Mouse (Mus musculus): Measurements from ENCODE around the gene Mrpl11. TPM values are rescaled to one million over a fixed set of nuclear protein-coding genes. Genes with fewer than 3 reads are reported as not detected.
"Not testable (repeated sequence)": the region's sequence is repeated elsewhere in the genome, so short reads cannot be mapped to it uniquely, and the experiment has no call there.

The Mrpl11 gene
- polyA plus RNA-seq (2017; shearing (Covaris generic)), result 10 to 100 TPM; 76.1 to 89.6 (median 87.7) TPM

DNA sequence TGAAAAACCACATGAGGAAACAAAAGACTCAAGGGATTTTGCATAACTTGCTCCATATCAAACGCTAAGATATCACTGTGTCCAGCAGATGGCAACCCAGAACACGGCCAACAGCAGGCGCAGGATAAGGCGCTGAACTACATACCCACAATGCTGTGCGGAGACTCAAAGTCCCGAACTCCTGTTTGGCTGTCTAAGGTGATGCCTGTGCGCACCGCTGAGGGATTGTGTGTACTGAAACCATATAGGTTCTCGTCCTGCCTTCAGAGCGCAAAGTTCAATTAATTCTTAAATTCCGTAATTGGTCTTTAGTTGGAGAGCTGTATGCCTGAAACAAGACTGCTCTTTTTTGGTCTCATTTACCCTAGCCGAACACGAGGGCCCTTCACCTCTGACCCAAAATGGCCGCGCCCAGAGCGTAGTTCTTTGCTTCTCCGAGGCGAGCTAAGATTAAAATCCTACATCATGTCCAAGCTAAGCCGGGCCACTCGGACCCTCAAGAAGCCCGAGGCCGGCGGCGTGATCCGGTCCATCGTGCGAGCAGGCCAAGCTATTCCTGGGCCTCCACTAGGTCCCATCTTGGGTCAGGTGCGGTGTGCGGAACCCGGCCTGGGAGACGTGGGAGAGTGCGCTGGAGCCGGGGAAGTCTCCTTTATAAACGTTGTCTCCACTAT is at the start of gene Mrpl11:
TSS of gene Mrpl11 (plus strand) at position 220 of the 674 bp plus-strand sequence.
- ATAC-seq, result peak; percentile 98

DNA sequence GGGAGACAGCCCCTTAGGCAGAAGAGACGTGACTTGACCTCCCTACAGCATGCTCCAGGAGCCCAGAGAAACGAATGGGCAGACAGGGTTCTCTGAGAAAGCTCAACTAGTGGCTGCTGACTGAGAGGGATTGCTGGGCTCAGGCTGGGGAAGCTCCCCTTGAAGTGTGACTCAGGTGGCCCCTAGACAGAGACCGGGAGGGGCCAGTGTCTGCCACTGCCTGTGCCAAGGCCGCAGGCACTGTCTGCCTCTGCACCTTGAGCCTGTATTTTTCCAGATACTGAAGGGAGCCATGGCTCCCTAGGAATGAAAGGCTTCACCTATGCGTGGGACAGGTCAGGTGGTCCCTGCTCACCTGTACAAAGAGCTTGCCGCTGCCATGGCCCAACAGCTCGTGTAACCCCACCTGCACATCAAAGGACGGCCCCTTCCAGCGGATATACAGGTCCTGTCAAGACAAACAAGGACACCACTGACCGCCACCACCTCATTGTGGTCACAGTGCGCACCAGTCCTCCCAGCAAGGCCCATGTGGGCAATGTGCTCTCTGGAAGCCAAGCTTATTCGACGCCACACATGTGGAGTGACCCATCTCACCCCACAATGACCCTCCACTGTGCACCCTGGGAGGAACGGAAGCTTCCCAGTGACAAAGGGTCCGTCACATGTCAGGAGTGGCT is 45.9 kb upstream of the Mrpl11 start:
- no peak for ATAC-seq

DNA sequence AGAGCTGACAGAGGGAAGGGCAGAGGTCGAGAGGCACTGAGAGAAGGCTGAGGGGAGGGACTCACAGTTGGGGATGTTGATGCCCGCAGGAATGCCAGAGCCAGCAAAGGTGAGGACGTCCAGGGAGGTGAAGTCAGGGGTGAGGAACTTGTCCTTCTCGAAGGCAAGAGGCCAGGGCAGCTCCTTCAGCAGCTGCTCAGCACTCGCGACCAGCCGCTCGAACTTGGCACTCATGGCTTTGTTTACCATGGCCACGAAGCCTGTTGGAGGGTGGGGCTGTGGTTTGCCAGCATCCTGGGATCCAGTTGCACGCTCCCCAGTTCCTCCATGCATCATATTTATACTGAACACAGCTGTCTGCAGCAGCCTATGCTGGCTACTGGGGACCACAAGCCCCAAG is 45.1 kb upstream of the Mrpl11 start:
- ATAC-seq, result no peak

DNA sequence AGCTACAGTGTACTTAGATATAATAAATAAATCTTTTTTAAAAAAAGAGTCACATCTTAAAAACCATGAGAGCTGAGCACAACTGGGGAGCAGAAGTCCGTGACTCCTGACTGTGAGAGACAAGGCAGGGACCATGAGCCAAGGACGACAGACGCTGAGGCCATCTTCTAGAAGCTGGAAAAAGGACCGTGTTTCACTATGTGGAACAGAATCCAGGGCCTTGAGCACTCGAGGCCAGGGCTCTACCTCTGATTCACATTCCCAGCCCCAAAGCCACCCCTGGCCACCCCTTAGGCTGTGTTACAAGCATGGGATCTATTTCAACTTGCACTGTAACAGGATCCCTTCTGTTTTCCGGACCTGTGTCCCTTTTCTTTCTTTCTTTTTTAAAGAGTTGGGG is 42.3 kb upstream of the Mrpl11 start:
- no peak for ATAC-seq

DNA sequence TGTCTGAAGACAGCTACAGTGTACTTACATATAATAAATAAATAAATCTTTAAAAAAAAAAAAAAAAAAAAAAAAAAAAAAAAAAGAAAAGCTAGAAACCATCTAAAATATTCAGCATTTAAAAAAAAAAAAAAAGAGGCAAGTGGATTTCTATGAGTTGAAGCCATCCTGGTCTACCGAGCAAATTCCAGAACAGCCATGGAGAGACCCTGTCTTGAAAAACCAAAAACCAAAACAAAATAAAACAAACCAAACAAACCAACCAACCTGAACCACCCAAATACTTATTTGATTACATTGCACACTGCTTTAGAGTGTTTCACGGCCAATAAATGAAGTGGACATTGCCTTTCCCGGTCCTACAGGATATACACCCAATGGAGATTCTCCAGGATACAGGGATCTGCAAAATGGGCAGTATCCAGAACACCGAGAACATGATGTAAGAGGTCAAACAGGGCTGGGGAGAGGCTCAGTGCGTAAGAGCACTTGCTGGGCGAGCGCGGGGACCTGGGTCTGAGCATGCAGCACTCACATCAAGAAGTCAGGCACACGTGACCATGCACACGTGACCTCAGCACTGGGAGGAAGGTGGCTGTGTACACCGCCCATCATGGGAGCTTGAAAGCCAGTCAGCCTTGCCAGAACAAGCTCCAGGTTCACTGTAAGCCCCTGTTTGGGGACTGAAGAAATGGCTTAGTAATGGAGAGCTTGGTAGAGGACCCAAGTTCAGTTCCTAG is 36.7 kb upstream of the Mrpl11 start:
- ATAC-seq, result no peak

DNA sequence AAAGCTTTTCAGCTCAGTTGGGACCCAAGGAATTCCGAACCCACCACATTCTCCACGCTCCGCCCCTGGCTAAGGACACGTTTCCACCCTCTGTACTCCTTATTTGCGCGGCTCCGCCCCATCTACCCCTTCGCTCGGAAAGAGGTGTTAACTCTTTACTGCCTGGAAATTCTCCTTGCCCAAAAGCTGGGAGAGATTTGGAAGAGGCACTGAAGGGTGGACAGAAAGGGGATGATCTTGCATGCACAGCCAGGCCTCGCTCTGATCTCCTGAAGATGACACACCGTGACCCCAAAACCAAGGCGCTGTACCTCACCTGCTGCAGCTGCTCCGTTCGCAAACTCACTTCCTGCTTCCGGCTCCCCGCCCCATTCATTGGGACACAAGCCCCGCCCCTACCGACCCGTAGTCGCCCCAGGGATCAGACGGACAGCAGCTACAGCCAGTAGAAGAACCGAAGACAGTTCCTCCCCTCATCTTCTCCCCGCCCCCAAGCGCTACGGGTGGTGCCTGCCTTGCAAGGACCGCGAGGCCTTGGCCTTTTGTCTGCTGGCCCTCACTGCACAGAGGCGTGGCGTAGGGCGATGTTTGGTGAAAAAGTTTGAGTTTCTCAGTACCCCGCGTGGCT is 33.9 kb upstream of the Mrpl11 start, which contains the start of gene Dpp3:
TSS of gene Dpp3 (minus strand) at position 384 of the 628 bp plus-strand sequence.
- ATAC-seq, result peak; percentile 100

DNA sequence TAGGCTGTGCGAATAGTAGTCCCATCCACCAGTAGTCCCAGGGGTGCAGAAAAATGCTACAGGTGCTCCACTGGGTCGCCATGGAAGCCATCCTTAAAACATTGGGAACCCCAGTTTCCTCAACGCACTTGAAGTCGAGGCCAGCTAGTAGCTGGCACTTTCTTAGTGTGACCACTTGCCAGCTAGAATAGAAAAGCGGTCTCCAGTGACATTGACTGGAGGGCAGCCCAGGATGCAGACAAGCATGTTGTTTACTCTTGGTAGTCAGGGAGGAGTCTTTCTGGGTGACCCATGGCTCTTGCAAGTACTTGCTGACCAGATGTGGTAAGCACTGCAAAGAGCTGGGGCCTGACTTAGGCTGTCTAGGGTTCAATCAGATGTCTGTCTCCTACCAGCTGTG is 33.2 kb upstream of the Mrpl11 start:
- no peak for ATAC-seq

DNA sequence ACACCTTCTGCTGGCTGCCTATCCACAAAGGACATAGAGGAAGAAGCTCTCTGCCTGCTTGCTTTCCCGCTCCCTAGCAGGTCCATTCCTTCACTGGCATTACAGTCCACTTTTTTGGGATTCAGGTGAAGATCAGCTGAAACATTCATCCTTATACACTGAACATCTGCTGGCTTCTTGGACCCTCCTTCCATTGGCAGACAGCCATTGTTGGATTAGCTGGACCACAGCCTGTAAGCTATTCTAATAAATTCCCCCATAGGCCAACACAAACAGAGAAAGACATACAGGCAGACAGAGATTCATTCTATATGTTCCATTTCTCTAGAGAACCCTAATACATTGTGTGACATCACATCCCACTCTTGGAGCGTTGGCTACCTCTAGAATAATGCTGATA is 25.1 kb upstream of the Mrpl11 start:
- no peak for ATAC-seq

DNA sequence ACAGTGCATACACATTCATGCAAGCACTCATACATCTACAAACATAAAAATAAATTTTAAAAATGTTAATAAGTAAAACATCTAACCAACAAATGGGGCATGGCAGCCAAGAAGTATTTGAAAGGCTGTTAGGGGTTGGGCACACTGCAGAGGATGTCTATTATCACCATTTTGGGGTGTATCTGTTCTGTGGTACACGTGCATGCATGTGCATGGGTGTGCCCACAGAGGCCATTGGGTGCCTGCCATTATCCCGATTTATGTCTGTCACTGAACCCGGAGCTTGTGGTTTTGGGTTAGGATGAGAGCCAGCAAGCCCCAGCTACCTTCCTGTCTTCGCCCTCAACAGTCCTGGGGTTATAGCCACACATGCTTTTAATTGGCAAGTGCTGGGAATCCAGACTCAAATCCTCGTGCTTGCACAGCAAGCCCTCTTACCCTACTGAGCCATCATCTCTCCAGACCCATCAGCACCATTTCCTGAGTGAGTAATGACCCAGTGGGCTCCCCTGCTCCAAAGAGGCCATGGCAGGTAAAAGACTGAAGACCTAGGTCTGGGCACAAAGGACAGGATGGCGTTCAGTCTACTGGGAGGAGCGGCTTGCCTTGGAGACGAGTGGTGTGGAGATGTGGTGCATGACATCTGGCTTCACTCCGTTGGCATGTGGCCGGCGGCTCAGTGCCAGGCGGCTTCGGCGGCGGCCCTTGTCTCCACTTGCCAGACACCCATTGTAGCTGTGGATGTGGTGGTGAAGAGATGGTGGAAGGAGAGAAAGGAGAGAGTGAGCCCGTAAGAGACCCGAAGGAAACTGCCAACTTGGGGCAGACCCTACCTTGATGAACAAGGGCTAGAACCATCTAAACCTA is 24.3 kb upstream of the Mrpl11 start:
- ATAC-seq, result no peak

DNA sequence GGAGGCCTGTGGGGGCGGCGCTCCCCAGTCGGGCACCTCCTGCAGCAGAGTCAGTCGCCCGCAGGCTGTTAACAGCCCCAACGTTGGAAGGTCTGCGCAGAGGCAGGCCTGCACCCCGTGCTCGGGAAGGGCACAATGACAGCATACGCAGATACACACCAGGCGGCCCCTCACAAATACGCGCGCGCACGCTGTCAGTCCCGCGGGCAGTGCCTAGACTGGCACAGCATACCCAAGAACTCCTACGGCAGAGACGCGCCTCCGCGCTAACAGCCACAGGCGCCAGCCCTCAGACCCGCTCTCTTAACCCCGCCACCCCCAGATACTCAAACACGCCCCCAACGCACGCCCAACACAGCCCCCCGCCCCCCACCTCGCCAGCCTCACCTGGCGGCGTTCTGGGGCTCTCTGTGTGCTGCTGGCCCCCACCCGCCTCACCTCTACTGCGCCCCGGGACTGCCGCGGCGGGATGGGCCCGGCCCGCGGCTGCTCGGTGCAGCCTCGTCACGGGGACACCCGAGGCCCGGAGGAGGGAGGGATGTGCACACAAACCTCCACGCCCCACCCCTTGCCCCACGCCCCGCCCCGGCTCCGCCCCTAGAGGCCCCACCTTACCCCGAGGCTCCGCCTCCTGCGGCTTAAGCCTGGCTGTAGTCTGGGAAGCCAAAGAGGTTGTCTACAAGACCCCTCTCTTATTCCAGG is 19.2 kb upstream of the Mrpl11 start, which contains the start of gene Peli3:
TSS of gene Peli3 (minus strand) at position 577 of the 702 bp plus-strand sequence.
- peak; percentile 74 for ATAC-seq

DNA sequence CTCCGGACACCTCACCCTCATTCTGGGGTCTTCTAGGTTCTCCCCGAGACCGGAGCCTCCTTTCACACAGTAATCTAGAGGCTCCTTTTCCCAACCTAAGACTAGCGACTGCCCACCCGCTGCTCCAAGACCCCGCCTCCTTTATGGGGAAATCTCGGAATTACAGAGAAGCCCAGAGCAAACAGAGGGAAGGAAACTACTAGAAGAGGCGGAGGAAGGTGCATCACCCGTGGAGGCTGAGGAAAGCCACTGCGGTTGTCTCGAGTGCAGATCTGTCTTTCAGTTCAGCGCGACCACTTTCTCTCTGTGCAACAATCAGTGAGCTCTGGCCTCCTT is 18.7 kb upstream of the Mrpl11 start:
- ATAC-seq, result no peak

DNA sequence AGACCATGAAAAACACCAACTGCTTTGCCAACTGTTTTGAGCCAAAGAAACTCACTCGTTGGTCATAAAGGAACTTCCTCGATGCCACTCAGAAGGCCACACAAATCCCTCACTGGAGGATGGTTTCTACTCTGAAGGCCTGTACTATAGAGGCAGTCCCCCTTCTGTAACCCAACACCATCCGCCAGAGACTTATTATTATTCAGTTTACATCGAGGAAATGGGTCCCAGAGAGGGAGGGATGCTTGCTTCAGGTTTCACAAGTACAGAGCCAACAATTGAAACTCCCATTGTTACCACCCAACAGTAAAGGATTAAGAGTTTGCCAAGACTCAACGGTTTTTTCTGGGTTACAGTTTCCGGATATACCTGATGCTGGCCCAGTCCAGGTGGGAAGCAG is 16.4 kb upstream of the Mrpl11 start:
- no peak for ATAC-seq

DNA sequence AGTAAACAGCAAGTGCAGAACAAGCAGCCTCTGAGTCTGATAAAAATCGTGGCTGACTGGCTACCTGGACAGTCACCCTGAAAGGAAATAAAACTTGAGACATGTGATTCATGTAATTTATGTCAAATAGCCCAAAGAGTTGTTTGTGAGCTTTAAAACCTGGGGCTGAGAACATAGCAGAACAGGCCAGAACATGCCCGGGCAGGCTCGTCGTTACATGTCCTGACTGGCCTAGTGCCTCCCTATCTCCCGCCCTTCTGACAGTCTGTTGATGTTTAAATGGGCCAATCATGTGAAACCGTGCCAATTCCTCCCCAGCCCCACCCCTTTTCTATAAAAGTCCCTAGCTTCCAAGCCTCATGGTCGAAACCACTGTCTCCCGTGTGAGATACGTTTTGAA is 13.3 kb upstream of the Mrpl11 start:
- not testable (repeated sequence) for ATAC-seq

DNA sequence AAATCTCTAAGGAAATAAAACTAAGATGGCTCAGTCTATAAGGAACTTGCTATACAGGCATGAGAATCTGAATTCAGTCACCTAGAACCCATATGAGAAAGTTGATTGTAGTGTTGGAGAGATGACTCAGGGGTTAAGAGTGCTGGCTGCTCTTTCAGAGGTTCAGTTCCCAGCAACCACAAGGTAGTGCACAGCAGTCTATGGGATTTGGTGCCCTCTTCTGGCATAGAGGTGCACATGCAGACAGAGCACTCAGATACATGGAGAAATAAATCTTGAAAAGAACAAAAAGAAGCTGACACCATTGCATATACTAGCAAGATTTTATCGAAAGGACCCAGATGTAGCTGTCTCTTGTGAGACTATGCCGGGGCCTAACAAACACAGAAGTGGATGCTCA is 6.3 kb downstream of the Mrpl11 start:
- ATAC-seq, result peak; percentile 52

DNA sequence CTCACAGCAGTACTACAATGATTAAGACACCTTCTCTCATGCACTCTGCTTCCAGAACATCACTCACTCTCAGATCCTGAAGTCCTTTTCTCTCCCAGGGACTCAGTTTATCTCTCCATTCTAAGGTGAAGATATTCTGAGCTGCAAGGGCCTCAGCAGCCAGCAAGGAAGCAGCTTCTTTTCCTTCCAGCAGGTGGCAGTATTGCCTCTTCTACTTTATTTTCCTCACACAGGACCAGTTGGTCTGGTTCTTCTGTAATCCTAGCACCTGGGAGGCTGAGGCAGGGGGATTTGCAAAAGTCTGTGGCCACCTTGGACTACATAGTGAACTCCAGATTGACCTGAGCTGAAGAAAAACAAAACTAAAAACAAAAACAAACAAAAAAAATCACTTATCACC is 19.8 kb downstream of the Mrpl11 start:
- no peak for ATAC-seq

DNA sequence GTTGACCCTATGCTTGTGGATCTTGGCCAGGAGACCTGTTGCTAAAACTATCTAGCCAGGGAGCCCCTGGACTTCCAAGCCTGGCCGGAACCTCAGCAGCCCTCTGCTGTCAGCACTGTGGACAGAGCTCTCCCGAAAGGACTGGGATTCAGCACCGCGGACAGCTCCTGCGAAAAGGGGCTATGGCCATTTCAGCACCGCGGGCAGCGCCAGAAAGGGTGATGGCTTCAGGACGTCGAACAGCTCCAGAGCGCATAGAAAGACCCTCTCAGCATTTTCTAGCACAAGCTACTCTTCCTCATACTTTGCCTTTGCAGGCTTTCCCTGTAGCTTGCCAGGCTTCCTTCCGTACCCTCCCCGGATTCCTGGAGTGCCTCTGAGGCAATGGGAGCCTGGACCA is 27.1 kb downstream of the Mrpl11 start:
- ATAC-seq, result no peak

DNA sequence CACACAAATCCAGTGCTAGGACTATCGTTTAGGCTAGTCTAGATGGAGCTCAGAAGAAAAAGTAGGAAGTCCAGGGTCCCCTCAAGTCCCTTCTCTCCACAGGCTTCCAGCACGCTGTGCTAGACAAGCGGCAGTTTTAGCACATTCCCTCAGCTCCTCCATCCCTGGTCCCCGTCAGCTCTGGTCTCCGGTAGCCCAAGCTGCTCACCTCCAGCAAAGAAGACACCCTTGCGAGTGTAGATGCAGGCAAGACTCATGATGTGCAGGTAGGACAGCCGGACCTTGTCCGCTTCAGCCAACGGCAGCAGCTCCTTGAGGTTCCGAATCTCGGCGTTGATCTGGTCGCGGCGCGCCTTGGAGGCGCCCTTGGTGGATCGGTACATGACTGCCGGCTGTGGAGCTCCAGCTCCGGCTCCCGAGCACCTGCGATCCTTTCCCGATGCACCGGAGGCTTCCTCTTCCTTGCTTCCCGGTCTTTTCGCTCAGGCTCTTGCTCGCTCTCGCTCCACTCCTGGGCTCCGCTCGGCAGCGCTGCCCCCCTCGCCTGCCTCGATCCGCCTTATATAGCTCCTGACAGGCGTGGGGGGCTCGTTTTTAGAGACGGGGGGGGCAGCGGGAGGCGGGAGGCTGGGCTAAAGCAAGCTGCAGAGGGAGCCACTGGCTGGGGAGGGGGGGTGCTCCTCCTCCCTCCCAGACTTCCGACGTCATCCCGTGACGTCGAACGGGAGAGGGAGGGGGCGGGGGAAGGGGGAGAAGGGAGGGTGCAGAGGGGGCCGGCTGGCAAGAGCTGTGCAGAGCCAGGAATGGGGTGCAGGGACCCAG is 27.7 kb downstream of the Mrpl11 start:
- no peak for ATAC-seq

DNA sequence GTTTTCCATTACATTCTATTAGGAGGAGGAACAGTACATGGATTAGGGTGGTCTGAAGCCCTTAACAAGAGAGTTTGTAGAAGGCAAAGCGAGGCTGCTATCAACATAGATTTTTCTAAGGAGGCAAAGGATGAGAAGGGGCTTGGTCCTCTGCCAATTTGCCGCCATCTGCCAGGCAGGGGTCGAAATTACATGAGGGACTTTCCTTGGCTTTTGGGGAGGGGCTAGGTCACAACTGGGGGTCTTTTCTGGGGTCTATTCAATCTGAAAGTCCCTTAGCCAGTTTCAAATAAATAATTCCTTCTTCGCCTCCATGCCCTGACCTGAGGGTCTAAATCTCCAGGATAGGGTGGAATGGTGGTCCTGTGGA is 28.3 kb downstream of the Mrpl11 start, which contains the start of gene Npas4:
TSS of gene Npas4 (minus strand) at position 61 of the 370 bp plus-strand sequence.
- ATAC-seq, result no peak

DNA sequence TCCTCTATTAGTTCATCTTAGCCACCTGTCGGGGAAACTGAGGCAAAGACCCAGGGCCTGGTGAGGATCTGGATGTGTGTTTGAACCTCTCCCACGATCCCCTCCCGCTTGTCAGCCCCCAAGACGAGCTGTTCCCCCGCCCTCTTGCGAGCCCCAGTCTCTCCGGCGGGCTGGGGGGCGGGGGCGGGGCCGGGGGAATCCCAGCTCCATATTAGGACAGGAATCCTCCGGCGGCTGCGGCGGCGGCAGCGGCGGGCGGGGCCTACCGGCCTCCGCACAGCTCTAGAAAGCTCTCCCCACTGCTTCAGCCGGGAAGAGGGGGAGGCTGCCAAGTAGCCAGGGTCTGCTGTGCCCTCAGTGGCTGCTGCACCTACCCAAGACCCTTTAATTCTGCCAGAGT is 28.8 kb downstream of the Mrpl11 start:
- ATAC-seq, result no peak

DNA sequence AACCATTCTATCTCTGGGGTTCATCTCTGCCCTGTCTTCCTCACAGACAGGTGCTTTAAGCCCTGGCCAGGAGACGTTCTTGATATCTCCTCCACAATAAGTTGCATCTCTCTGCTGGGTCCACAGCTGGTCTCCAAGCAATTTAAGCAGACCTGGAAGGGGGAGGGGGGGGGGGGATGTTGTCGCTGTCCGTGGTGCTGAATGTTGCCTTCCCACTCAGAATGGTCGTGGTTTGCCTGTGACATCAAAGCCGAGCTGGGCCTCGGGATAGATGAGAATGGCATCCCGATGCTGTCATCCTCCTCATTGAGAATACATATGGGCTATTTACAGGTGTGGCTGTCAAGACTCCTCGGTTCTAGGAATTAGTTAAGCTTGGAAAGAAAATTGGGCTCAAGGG is 30.4 kb downstream of the Mrpl11 start:
- ATAC-seq, result no peak

DNA sequence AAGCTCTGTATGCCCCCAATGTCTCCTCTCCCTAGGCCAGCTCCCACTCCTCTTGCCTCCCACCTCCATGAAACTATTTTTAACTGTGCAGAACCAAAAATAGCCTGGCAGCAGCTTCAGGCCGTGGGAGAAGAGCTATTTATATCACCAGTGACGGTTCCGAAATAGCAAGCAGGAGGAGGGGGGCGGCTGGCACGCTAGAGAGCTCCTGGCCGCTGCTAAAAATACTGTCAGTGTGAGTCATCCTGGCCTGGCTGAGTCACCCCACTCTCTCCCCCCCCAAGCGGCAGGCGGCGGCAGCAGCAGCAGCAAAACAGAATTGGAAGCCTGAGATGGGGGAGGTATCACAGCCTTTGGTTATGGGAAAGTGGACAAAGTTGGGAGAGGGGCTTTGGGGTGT is 31.0 kb downstream of the Mrpl11 start:
- ATAC-seq, result peak; percentile 88

All from inflammation-experienced regulatory T-cells, adult 6 months (primary cell).